Mouse (Mus musculus) hindbrain, embryonic 10.5 days (tissue): ENCODE data around the gene Fam234a. TPM values are rescaled to one million over a fixed set of nuclear protein-coding genes. Genes with fewer than 3 reads are reported as not detected.

ENCODE experiments used
- DNase-seq: peaks from one replicate; pipeline ENCODE4 v3.0.0-alpha.2; 2017; ENCODE audit warnings: low spot score
- H3K27ac ChIP-seq: fragments of 300-500 bp; sonication (generic); 2 replicates; pipeline ENCODE4 v1.5.1; 2016; ENCODE audit warnings: mild to moderate bottlenecking, moderate library complexity
- H3K27me3 ChIP-seq: fragments of 300-500 bp; sonication (generic); 2 replicates; pipeline ENCODE4 v1.6.1; 2016; ENCODE audit warnings: mild to moderate bottlenecking; ENCODE audit not compliant: poor library complexity, insufficient read depth, severe bottlenecking
- H3K36me3 ChIP-seq: fragments of 300-500 bp; sonication (generic); 2 replicates; pipeline ENCODE4 v1.6.1; 2016; ENCODE audit warnings: mild to moderate bottlenecking, moderate library complexity
- H3K4me1 ChIP-seq: fragments of 300-500 bp; sonication (generic); replicated peaks from 2 replicates; pipeline ENCODE4 v1.6.1; 2016; ENCODE audit warnings: mild to moderate bottlenecking
- H3K4me3 ChIP-seq: fragments of 300-500 bp; sonication (generic); 2 replicates; pipeline ENCODE4 v1.5.1; 2016; ENCODE audit warnings: mild to moderate bottlenecking, moderate library complexity
- H3K9me3 ChIP-seq: fragments of 300-500 bp; sonication (generic); 2 replicates; pipeline ENCODE4 v1.6.1; 2016; ENCODE audit warnings: mild to moderate bottlenecking, moderate library complexity
- WGBS: fragments of 180-500 bp; shearing (Covaris S2); methylation state at CpG from one replicate; pipeline ENCODE4 v1.1.7; 2016; 5-methylcytosine and 5-hydroxymethylcytosine counted together
- polyA plus RNA-seq: library from polyadenylated mRNA; unstranded; fragments of >200 nt; fragmentation: Nextera tagmentation; extraction: Ambion mirVana; gene quantifications from 2 replicates; pipeline ENCODE4 v1.2.1, GENCODE M21; 2016

Fam234a gene
- polyA plus RNA-seq, 1 experiment from 2014 or later, result 30.8 TPM

- Histone ChIP-seq H3K9me3 (no peaks in the 10 kb centered on the region), H3K4me1 (peaks cover 16% of the 10 kb centered on the region), H3K4me3 (peak overlapping the region; percentile 99), H3K27me3 (no peaks in the 10 kb centered on the region), H3K27ac (peak overlapping the region; percentile 97), H3K36me3 (peaks cover 24% of the 10 kb centered on the region)
- DNase-seq, result no peak
- 50% methylated on average over 4 of the region's 4 CpGs for WGBS
Measured at GRCm38 (mm10) chr17:26251886-26252538, 8.0 kb upstream of the Fam234a start.

GRCm38 (mm10) chr17:26243471-26244100 lies 456 bp downstream of the Fam234a start:
- Histone ChIP-seq H3K36me3 (no peaks in the 10 kb centered on the region), H3K27ac (peak overlapping the region; percentile 89), H3K4me1 (peaks cover 27% of the 10 kb centered on the region), H3K27me3 (no peaks in the 10 kb centered on the region), H3K4me3 (peak overlapping the region; percentile 80), H3K9me3 (no peaks in the 10 kb centered on the region)
- WGBS, result under 1% methylated on average over 32 of the region's 32 CpGs
- no peak for DNase-seq

DNA sequence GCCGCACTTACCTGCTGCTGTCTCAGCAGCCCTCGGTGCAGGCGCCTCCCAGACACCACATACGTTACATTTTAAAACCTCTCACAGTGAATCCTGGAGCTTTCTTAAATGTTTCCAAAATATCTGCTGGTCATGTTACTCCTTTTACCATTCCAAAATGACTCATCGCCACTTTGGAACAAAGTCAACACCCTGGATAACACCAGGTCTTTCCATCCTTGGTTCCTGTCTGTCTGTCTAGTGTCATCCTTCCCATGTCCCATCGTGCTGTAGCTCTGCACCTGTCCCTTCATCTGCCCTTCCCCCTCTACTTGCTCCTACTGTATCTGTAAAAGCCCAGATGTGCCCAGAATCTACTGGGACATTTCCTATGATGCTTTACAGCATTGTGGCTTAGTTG lies 3.1 kb downstream of the Fam234a start:
- 86% methylated on average over 6 of the region's 6 CpGs for WGBS
- Histone ChIP-seq H3K36me3 (no peaks in the 10 kb centered on the region), H3K27ac (no peak overlapping the region), H3K27me3 (no peaks in the 10 kb centered on the region), H3K4me1 (peaks cover 35% of the 10 kb centered on the region), H3K9me3 (no peaks in the 10 kb centered on the region), H3K4me3 (no peak overlapping the region)
- DNase-seq, result no peak

DNA sequence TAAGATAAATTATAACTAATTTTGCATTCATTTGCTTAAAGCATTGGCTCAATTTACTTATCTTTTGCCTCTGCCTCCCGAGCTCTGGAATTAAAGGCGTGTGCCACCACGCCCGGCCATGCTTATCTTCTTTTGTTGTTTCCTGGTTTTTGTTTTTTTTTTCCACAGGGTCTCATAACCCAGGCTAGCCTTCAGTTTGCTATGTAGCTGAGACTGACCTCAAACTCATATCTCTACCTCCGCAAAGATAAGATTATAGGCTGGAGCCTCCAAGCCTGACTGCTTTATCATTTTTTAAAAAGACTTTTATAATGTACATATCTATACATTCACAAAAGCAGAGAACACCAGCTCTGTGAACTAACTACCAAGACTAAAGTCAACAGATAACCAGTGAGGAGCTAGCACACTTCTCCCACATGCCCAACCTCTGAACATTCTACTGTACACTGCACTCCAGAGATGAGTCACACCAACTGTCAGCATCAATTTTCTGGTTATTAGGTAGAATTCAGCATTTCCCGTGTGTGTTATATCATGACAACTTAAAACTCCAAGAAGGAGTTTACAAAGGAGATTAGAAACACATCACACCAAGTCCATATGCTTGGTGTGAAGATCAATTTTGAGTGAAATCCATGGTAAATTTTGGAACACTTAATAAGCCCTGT lies 3.8 kb downstream of the Fam234a start:
- H3K27me3 ChIP-seq, result no peaks in the 10 kb centered on the region
- no peak for DNase-seq
- peaks cover 42% of the 10 kb centered on the region for H3K4me1 ChIP-seq
- no peak overlapping the region for H3K4me3 ChIP-seq
- H3K36me3 ChIP-seq, result no peaks in the 10 kb centered on the region
- H3K27ac ChIP-seq, result no peak overlapping the region
- 84% methylated on average over 6 of the region's 6 CpGs for WGBS
- no peaks in the 10 kb centered on the region for H3K9me3 ChIP-seq

DNA sequence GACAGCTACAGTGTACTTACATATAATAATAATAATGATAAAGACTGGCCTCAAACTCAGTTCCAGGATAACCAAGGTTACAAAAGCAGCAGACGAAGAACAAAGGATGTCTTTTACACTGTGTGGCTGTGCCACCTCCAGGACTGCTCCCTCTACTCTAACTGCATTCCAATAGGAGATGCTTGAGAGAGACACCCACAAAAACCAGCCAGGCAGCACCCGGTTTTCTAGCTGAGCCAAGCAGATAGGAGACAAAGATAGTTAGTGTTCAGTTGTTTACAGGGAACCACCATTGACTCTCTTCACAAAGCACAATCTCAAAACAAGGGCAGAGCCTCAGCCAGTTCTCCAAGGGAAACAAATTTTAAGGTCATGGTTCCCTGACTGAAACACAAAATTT lies 4.5 kb downstream of the Fam234a start:
- WGBS, result 76% methylated on average over 2 of the region's 2 CpGs
- H3K4me1 ChIP-seq, result peaks cover 41% of the 10 kb centered on the region
- no peaks in the 10 kb centered on the region for H3K27me3 ChIP-seq

GRCm38 (mm10) chr17:26237667-26238066 lies 6.4 kb downstream of the Fam234a start:
- no peak for DNase-seq
- no peaks in the 10 kb centered on the region for H3K9me3 ChIP-seq
- H3K27ac ChIP-seq, result no peak overlapping the region
- peaks cover 22% of the 10 kb centered on the region for H3K4me1 ChIP-seq
- no peaks in the 10 kb centered on the region for H3K36me3 ChIP-seq
- H3K4me3 ChIP-seq, result no peak overlapping the region
- no peaks in the 10 kb centered on the region for H3K27me3 ChIP-seq
- 87% methylated on average over 10 of the region's 10 CpGs for WGBS

More for the DNA sequence above, 4.5 kb downstream of the Fam234a start:
- H3K27ac ChIP-seq, result no peak overlapping the region
- no peaks in the 10 kb centered on the region for H3K9me3 ChIP-seq
- H3K4me3 ChIP-seq, result no peak overlapping the region
- H3K36me3 ChIP-seq, result no peaks in the 10 kb centered on the region
- no peak for DNase-seq

DNA sequence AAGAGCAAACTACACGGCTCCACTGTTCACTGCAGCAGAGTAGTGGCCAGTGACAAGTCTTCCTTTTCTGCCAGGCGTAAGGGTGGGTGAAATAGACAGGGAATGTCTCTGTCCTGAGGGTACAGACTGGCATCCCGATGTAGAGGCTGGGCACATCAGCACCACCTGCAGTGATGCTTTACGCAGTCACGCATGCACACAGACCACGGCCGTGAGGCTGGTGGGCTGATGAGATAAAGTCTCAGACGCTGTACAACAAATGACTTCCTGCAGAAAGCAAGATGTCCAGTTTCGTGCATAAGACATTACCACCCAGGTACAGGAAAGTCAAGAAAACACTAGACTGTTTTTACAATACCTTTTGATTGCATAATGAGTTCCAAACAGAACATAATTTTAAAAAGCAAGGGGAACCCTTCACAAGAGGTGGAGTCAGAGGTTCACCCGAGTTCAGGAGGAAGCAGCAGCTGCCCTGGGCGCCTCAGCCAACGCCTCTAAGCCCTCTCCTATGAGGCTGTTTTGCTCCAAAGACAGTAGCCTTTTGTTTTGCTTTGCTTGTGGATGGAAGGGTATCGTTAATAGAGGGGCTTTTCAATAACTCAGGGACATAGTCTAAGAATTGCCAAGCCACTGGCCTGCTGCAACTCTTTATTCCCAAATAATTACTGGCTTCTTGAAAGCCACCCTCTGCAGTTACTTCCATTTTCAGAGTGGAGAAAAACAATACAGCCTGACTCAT lies 8.8 kb downstream of the Fam234a start:
- Histone ChIP-seq H3K4me3 (no peak overlapping the region), H3K27ac (peak overlapping the region; percentile 50; the same call in 1 of the 2 replicates), H3K9me3 (no peaks in the 10 kb centered on the region), H3K36me3 (no peaks in the 10 kb centered on the region), H3K27me3 (no peaks in the 10 kb centered on the region), H3K4me1 (peaks cover 18% of the 10 kb centered on the region)
- no peak for DNase-seq
- 68% methylated on average over 13 of the region's 13 CpGs for WGBS

- no peaks in the 10 kb centered on the region for H3K9me3 ChIP-seq
- no peak overlapping the region for H3K27ac ChIP-seq
- WGBS, result 91% methylated on average over 8 of the region's 8 CpGs
- H3K4me3 ChIP-seq, result no peak overlapping the region
- H3K27me3 ChIP-seq, result no peaks in the 10 kb centered on the region
- H3K36me3 ChIP-seq, result no peaks in the 10 kb centered on the region
- no peak for DNase-seq
- peaks cover 18% of the 10 kb centered on the region for H3K4me1 ChIP-seq
Measured at GRCm38 (mm10) chr17:26234386-26234785, 9.7 kb downstream of the Fam234a start.

DNA sequence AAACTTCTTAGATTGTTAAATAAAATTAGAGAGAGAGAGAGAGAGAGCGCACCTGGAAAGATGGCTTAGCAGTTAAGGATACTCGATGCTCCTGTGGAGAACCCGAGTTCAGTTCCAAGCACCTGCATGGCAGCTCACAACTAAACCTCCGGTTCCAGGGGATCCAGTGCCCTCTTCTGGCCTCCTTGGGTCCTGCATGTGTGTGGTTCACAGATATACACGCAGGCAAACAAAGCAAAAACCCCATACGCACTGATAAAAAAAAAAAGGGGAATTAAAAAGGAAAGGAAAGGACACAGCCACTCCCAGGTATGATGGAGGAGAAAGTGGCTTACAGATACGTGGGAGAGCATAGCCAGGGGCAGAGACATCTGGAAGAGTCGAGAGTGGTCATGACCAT lies 11.2 kb downstream of the Fam234a start:
- H3K4me1 ChIP-seq, result peaks cover 18% of the 10 kb centered on the region
- WGBS, result 64% methylated on average over 8 of the region's 8 CpGs
- no peaks in the 10 kb centered on the region for H3K27me3 ChIP-seq
- peak; percentile 8 for DNase-seq
- no peaks in the 10 kb centered on the region for H3K36me3 ChIP-seq
- no peak overlapping the region for H3K27ac ChIP-seq
- no peaks in the 10 kb centered on the region for H3K9me3 ChIP-seq
- H3K4me3 ChIP-seq, result no peak overlapping the region

DNA sequence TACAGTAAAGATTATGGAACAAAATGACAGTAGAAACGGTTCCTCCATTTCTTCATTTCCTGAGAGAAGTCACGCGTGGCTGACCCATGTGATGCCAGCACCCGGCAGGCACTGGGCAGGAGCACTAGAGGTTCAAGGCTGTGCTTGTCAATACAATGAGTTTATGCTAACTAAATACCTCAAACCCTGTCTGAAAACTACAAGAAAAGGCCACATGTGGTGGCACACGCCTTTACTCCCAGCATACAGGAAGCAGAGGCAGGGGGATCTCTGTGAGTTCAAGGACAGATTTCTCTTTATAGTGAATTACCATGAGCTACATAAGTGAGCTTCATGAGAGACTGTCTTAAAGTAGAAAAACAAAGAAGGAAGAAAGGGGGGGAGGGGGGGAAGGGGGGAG lies 12.9 kb downstream of the Fam234a start:
- 89% methylated on average over 5 of the region's 5 CpGs for WGBS
- peaks cover 13% of the 10 kb centered on the region for H3K4me1 ChIP-seq
- no peaks in the 10 kb centered on the region for H3K27me3 ChIP-seq
- no peak overlapping the region for H3K4me3 ChIP-seq
- H3K36me3 ChIP-seq, result no peaks in the 10 kb centered on the region
- no peaks in the 10 kb centered on the region for H3K9me3 ChIP-seq
- no peak overlapping the region for H3K27ac ChIP-seq
- DNase-seq, result no peak

DNA sequence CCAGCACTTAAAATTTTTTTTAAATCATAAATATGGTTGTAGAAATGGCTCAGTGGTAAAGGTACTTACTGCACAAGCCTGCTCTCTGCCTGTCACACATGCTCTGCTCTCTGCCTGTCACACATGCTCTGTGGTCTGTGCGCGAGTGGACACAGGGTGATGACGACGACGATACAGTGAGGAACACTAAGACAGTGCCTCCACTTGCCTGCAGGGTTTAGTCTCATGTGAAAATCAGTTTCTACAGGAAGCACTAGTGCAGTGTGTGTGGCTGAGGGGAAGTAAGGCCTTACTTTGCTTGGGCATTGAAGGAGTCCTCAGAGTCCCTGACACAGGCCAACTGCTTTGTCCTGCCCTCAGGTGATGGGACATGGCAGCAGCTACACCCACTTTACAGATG lies 14.3 kb downstream of the Fam234a start:
- 93% methylated on average over 5 of the region's 5 CpGs for WGBS
- Histone ChIP-seq H3K36me3 (no peaks in the 10 kb centered on the region), H3K4me1 (no peaks in the 10 kb centered on the region), H3K4me3 (no peak overlapping the region), H3K9me3 (no peaks in the 10 kb centered on the region), H3K27ac (no peak overlapping the region), H3K27me3 (no peaks in the 10 kb centered on the region)
- no peak for DNase-seq

DNA sequence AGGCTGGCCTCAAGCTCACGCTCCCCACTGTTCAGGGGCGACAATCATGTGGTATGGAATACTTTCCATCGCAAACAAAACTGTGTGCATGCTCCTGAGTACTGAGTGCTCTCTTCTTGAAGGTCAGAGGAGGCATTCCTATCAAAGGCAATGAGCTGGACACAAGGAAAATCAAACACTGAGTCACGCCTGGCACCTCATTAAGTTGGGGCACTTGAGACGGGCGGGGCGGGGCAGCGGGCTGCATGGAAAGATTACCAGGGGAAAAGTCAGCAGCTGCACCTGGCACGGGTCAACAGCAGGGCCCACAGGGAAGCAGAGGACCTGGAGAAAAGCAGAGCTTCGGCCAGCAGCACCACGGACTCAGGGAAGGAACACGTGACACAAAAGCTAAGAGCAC lies 18.9 kb downstream of the Fam234a start:
- no peaks in the 10 kb centered on the region for H3K27me3 ChIP-seq
- no peak for DNase-seq
- 86% methylated on average over 12 of the region's 12 CpGs for WGBS
- no peaks in the 10 kb centered on the region for H3K36me3 ChIP-seq
- H3K4me1 ChIP-seq, result no peaks in the 10 kb centered on the region
- H3K9me3 ChIP-seq, result no peaks in the 10 kb centered on the region
- no peak overlapping the region for H3K4me3 ChIP-seq
- no peak overlapping the region for H3K27ac ChIP-seq

- H3K27me3 ChIP-seq, result no peaks in the 10 kb centered on the region
- no peak overlapping the region for H3K4me3 ChIP-seq
- no peaks in the 10 kb centered on the region for H3K36me3 ChIP-seq
- H3K27ac ChIP-seq, result no peak overlapping the region
- WGBS, result 68% methylated on average over 2 of the region's 2 CpGs
- no peaks in the 10 kb centered on the region for H3K9me3 ChIP-seq
- DNase-seq, result no peak
- H3K4me1 ChIP-seq, result no peaks in the 10 kb centered on the region
Measured at GRCm38 (mm10) chr17:26221508-26221907, 22.5 kb downstream of the Fam234a start.
